20 mouse cellular contexts compared by ENCODE assay signal in genomic region chr2:92872652-92873051, GRCm38 (mm10). TPM values are rescaled to one million over a fixed set of nuclear protein-coding genes. Genes with fewer than 3 reads are reported as not detected.
DNase-seq lines count a peak whose midpoint lies in the region; ATAC-seq and TF ChIP-seq lines count a peak whose summit lies in the region.
"Had no signal": no experiment of that assay in that cellular context is flagged by ENCODE, and none has a peak within 500 bp of the region (broad histone marks: within the 10 kb centered on the region; RNA-seq: fewer than 3 reads in every experiment).

No protein-coding gene starts in this region.

- TF ChIP-seq POLR2A in lung, adult 2 months (IDR thresholded peaks at IDR 0.05; ENCODE audit: borderline replicate concordance, extremely low read depth, low read depth, low read length), result no peak

- H3K27ac ChIP-seq in forebrain, embryonic 10.5 days, result peak overlapping the region; percentile 58
- no peak overlapping the region for H3K27ac ChIP-seq in forebrain, embryonic 13.5 days
- H3K27ac ChIP-seq in midbrain, embryonic 10.5 days (replicated peaks), result 0 out of 2 replicates have a peak overlapping the region, but pooled peaks have one; percentile 23
- no peak overlapping the region for H3K27ac ChIP-seq in midbrain, embryonic 16.5 days (ENCODE audit: low read length)
- H3K27ac ChIP-seq in embryonic facial prominence, embryonic 15.5 days (replicated peaks), result no peak overlapping the region
- H3K27ac ChIP-seq: embryonic facial prominence, embryonic 12.5 days; forebrain, embryonic 12.5 days; forebrain, embryonic 15.5 days had no signal

- DNase-seq in forebrain, embryonic 10.5 days (ENCODE audit: extremely low spot score, low spot score), result no peak
- no peak for DNase-seq in midbrain, embryonic 10.5 days (ENCODE audit: low spot score)
- no peak for DNase-seq in lung, adult 2 months
- DNase-seq: adrenal gland, adult 2 months; adrenal gland, postnatal 10 days; adrenal gland, postnatal 25 days; cerebellum, adult 11 months; cerebellum, adult 18-20 months; cerebellum, adult 8-10 months; cerebellum, adult 9-11 months; cerebellum, postnatal 14 days; cerebellum, postnatal 36 days; embryo, embryonic 11 days; forebrain, postnatal 0 days had no signal

- no peak overlapping the region for H3K4me2 ChIP-seq in forebrain, embryonic 13.5 days
- H3K4me2 ChIP-seq in midbrain, embryonic 16.5 days (ENCODE audit: low read length), result no peak overlapping the region
- H3K4me2 ChIP-seq in embryonic facial prominence, embryonic 15.5 days (replicated peaks), result no peak overlapping the region
- H3K4me2 ChIP-seq: embryonic facial prominence, embryonic 12.5 days; forebrain, embryonic 12.5 days; forebrain, embryonic 15.5 days had no signal

- no peaks in the 10 kb centered on the region for H3K27me3 ChIP-seq in forebrain, embryonic 10.5 days (ENCODE audit: poor library complexity, severe bottlenecking)
- H3K27me3 ChIP-seq in forebrain, embryonic 13.5 days, result no peaks in the 10 kb centered on the region
- 0 out of 2 replicates have a peak, but pooled peaks cover 3% of the 10 kb centered on the region for H3K27me3 ChIP-seq in midbrain, embryonic 10.5 days (ENCODE audit: low read depth, poor library complexity, severe bottlenecking)
- no peaks in the 10 kb centered on the region for H3K27me3 ChIP-seq in midbrain, embryonic 16.5 days (ENCODE audit: control insufficient read depth, insufficient read depth, low read depth, low read length)
- H3K27me3 ChIP-seq in embryonic facial prominence, embryonic 15.5 days, result no peaks in the 10 kb centered on the region
- H3K27me3 ChIP-seq: embryonic facial prominence, embryonic 12.5 days; forebrain, embryonic 12.5 days; forebrain, embryonic 15.5 days had no signal

- no peak overlapping the region for H3K9ac ChIP-seq in forebrain, embryonic 13.5 days
- no peak overlapping the region for H3K9ac ChIP-seq in midbrain, embryonic 16.5 days (ENCODE audit: low read depth, low read length)
- no peak overlapping the region for H3K9ac ChIP-seq in embryonic facial prominence, embryonic 15.5 days
- H3K9ac ChIP-seq: embryonic facial prominence, embryonic 12.5 days; forebrain, embryonic 12.5 days; forebrain, embryonic 15.5 days; forebrain, postnatal 0 days had no signal

- 94% methylated on average over 4 of the region's 4 CpGs for WGBS in forebrain, embryonic 10.5 days
- WGBS in forebrain, embryonic 13.5 days, result 95% methylated on average over 4 of the region's 4 CpGs
- 89% methylated on average over 4 of the region's 4 CpGs for WGBS in midbrain, embryonic 10.5 days
- WGBS in midbrain, embryonic 16.5 days, result 89% methylated on average over 4 of the region's 4 CpGs
- WGBS in embryonic facial prominence, embryonic 15.5 days, result 75% methylated on average over 4 of the region's 4 CpGs
- 68% methylated on average over 4 of the region's 4 CpGs for WGBS in lung, adult 2 months

- no peaks in the 10 kb centered on the region for H3K36me3 ChIP-seq in forebrain, embryonic 10.5 days (replicated peaks)
- no peaks in the 10 kb centered on the region for H3K36me3 ChIP-seq in forebrain, embryonic 13.5 days (ENCODE audit: poor library complexity, severe bottlenecking)
- H3K36me3 ChIP-seq in midbrain, embryonic 10.5 days, result no peaks in the 10 kb centered on the region
- H3K36me3 ChIP-seq in midbrain, embryonic 16.5 days (ENCODE audit: control insufficient read depth, insufficient read depth, low read length), result no peaks in the 10 kb centered on the region
- no peaks in the 10 kb centered on the region for H3K36me3 ChIP-seq in embryonic facial prominence, embryonic 15.5 days
- H3K36me3 ChIP-seq: embryonic facial prominence, embryonic 12.5 days; forebrain, embryonic 12.5 days; forebrain, embryonic 15.5 days had no signal

- H3K4me3 ChIP-seq in forebrain, embryonic 10.5 days, result no peak overlapping the region
- no peak overlapping the region for H3K4me3 ChIP-seq in forebrain, embryonic 13.5 days
- no peak overlapping the region for H3K4me3 ChIP-seq in midbrain, embryonic 10.5 days
- no peak overlapping the region for H3K4me3 ChIP-seq in midbrain, embryonic 16.5 days (ENCODE audit: low read depth, low read length)
- H3K4me3 ChIP-seq in embryonic facial prominence, embryonic 15.5 days (replicated peaks), result no peak overlapping the region
- no peak overlapping the region for H3K4me3 ChIP-seq in lung, adult 2 months (replicated peaks; ENCODE audit: extremely low read depth, low read depth, low read length)
- H3K4me3 ChIP-seq: embryonic facial prominence, embryonic 12.5 days; forebrain, embryonic 12.5 days; forebrain, embryonic 15.5 days had no signal

- TF ChIP-seq CTCF in lung, adult 2 months (IDR thresholded peaks at IDR 0.05; ENCODE audit: insufficient read depth, low read length), result no peak

- H3K4me1 ChIP-seq in forebrain, embryonic 10.5 days, result peaks cover 37% of the 10 kb centered on the region
- H3K4me1 ChIP-seq in forebrain, embryonic 13.5 days, result peaks cover 7% of the 10 kb centered on the region; the same call in 1 of the 2 replicates
- H3K4me1 ChIP-seq in midbrain, embryonic 10.5 days, result peaks cover 38% of the 10 kb centered on the region
- peaks cover 18% of the 10 kb centered on the region for H3K4me1 ChIP-seq in midbrain, embryonic 16.5 days (ENCODE audit: control insufficient read depth, insufficient read depth, low read length)
- H3K4me1 ChIP-seq in embryonic facial prominence, embryonic 15.5 days, result no peaks in the 10 kb centered on the region
- peaks cover 4% of the 10 kb centered on the region; the same call in 1 of the 2 replicates for H3K4me1 ChIP-seq in lung, adult 2 months (ENCODE audit: control insufficient read depth, insufficient read depth, low read length)

- H3K9me3 ChIP-seq in forebrain, embryonic 10.5 days, result no peaks in the 10 kb centered on the region
- H3K9me3 ChIP-seq in forebrain, embryonic 13.5 days (replicated peaks), result no peaks in the 10 kb centered on the region
- H3K9me3 ChIP-seq in midbrain, embryonic 10.5 days (replicated peaks), result no peaks in the 10 kb centered on the region
- H3K9me3 ChIP-seq in midbrain, embryonic 16.5 days (replicated peaks; ENCODE audit: control insufficient read depth, low read length, poor library complexity, severe bottlenecking), result no peaks in the 10 kb centered on the region
- no peaks in the 10 kb centered on the region for H3K9me3 ChIP-seq in embryonic facial prominence, embryonic 15.5 days (replicated peaks)
- H3K9me3 ChIP-seq: embryonic facial prominence, embryonic 12.5 days; forebrain, embryonic 12.5 days; forebrain, embryonic 15.5 days had no signal

- ATAC-seq in forebrain, embryonic 13.5 days, result no peak
- ATAC-seq in midbrain, embryonic 16.5 days, result no peak
- peak; percentile 52; the same call in 1 of the 2 replicates for ATAC-seq in embryonic facial prominence, embryonic 15.5 days (ENCODE audit: insufficient number of reproducible peaks, low FRiP score, low TSS enrichment, low read depth)
- ATAC-seq: forebrain, embryonic 15.5 days; forebrain, postnatal 0 days had no signal

RNA-seq across cellular contexts. Expression of gene Syt13, which starts 42.2 kb away (rescaled TPM):
- polyA plus RNA-seq in forebrain, embryonic 10.5 days (2016; fragmentation: Nextera tagmentation; extraction: Ambion mirVana), result 3.2 and 3.7 TPM in 2 replicates
- polyA plus RNA-seq in forebrain, embryonic 13.5 days (2015; fragmentation: Nextera tagmentation; extraction: Ambion mirVana), result 18.5 and 37.1 TPM in 2 replicates
- 11.1 and 15.0 TPM in 2 replicates for polyA plus RNA-seq in midbrain, embryonic 10.5 days (2016; fragmentation: Nextera tagmentation; extraction: Ambion mirVana)
- 112 and 145 TPM in 2 replicates for polyA plus RNA-seq in midbrain, embryonic 16.5 days (2015; fragmentation: Nextera tagmentation; extraction: Ambion mirVana)
- polyA plus RNA-seq in embryonic facial prominence, embryonic 15.5 days (2015; fragmentation: Nextera tagmentation; extraction: Ambion mirVana), result 6.2 TPM in 2 replicates
- polyA plus RNA-seq in lung, adult 2 months (2012; rRNA removed), result 0.08 and 0.11 TPM in 2 replicates

Comparison
In these comparisons a context has a peak if more than half of its experiments do, and no peak if none do; other contexts are left out.
1. H3K27ac ChIP-seq: peak in forebrain, embryonic 10.5 days (single experiment) and midbrain, embryonic 10.5 days (single experiment); none in forebrain, embryonic 13.5 days (single experiment), midbrain, embryonic 16.5 days (single experiment) and embryonic facial prominence, embryonic 15.5 days (single experiment).